ENCODE assay signal across 8 mouse cellular contexts in genomic region chr2:29124936-29125701, GRCm38 (mm10). TPM values are rescaled to one million over a fixed set of nuclear protein-coding genes. Genes with fewer than 3 reads are reported as not detected.
DNase-seq lines count a peak whose midpoint lies in the region; ATAC-seq lines count a peak whose summit lies in the region.

No protein-coding gene starts in this region.

- H3K4me1 ChIP-seq in brown adipose tissue, adult 24 weeks (ENCODE audit: control insufficient read depth, insufficient read depth, insufficient read length, low read length) = no peaks in the 10 kb centered on the region
- H3K4me1 ChIP-seq in heart, embryonic 13.5 days = peaks cover 20% of the 10 kb centered on the region
- H3K4me1 ChIP-seq in liver, embryonic 12.5 days = peaks cover 21% of the 10 kb centered on the region
- H3K4me1 ChIP-seq in stomach, embryonic 15.5 days = peaks cover 11% of the 10 kb centered on the region

- peak overlapping the region; percentile 84 for H3K27ac ChIP-seq in brown adipose tissue, adult 24 weeks (replicated peaks; ENCODE audit: low read depth, low read length)
- H3K27ac ChIP-seq in heart, embryonic 13.5 days (replicated peaks) = peak overlapping the region; percentile 96
- H3K27ac ChIP-seq in liver, embryonic 12.5 days = peak overlapping the region; percentile 94
- peak overlapping the region; percentile 96 for H3K27ac ChIP-seq in stomach, embryonic 15.5 days

- peaks cover 36% of the 10 kb centered on the region for H3K36me3 ChIP-seq in heart, embryonic 13.5 days
- peaks cover 36% of the 10 kb centered on the region for H3K36me3 ChIP-seq in liver, embryonic 12.5 days
- H3K36me3 ChIP-seq in stomach, embryonic 15.5 days = peaks cover 6% of the 10 kb centered on the region; the same call in 1 of the 2 replicates

- no peaks in the 10 kb centered on the region for H3K9me3 ChIP-seq in heart, embryonic 13.5 days
- no peaks in the 10 kb centered on the region for H3K9me3 ChIP-seq in liver, embryonic 12.5 days (replicated peaks)
- no peaks in the 10 kb centered on the region for H3K9me3 ChIP-seq in stomach, embryonic 15.5 days

- DNase-seq in CD4-positive, CD25-positive, alpha-beta regulatory T cell, adult 2 months (ENCODE audit: low read depth, low spot score) = peak; percentile 100
- DNase-seq in fat pad, adult 2 months (ENCODE audit: extremely low read depth, low read depth, low spot score) = peak; percentile 88
- DNase-seq in kidney, postnatal 10 days = peak; percentile 100
- DNase-seq in natural killer cell, adult 2 months (ENCODE audit: low spot score in 2 of 2) = peak; percentile 100

- peak; percentile 96 for ATAC-seq in heart, embryonic 13.5 days (ENCODE audit: extremely low read depth, insufficient number of reproducible peaks, low FRiP score, low TSS enrichment)
- peak; percentile 98 for ATAC-seq in liver, embryonic 12.5 days
- peak; percentile 99 for ATAC-seq in stomach, embryonic 15.5 days (ENCODE audit: insufficient read depth, low FRiP score, low read depth)

- H3K27me3 ChIP-seq in heart, embryonic 13.5 days (replicated peaks) = no peaks in the 10 kb centered on the region
- no peaks in the 10 kb centered on the region for H3K27me3 ChIP-seq in liver, embryonic 12.5 days (replicated peaks)
- no peaks in the 10 kb centered on the region for H3K27me3 ChIP-seq in stomach, embryonic 15.5 days (replicated peaks)

- WGBS in heart, embryonic 13.5 days = under 1% methylated on average over 73 of the region's 81 CpGs
- WGBS in liver, embryonic 12.5 days (ENCODE audit: insufficient replicate concordance) = under 1% methylated on average over 80 of the region's 81 CpGs
- WGBS in stomach, embryonic 15.5 days = under 1% methylated on average over 78 of the region's 81 CpGs

- H3K4me2 ChIP-seq in heart, embryonic 13.5 days = peak overlapping the region; percentile 77
- peak overlapping the region; percentile 84 for H3K4me2 ChIP-seq in liver, embryonic 12.5 days
- H3K4me2 ChIP-seq in stomach, embryonic 15.5 days = peak overlapping the region; percentile 83

- peak overlapping the region; percentile 96 for H3K4me3 ChIP-seq in brown adipose tissue, adult 24 weeks (ENCODE audit: insufficient read depth, low read depth, low read length)
- H3K4me3 ChIP-seq in heart, embryonic 13.5 days = peak overlapping the region; percentile 74
- peak overlapping the region; percentile 85 for H3K4me3 ChIP-seq in liver, embryonic 12.5 days
- peak overlapping the region; percentile 86 for H3K4me3 ChIP-seq in stomach, embryonic 15.5 days (replicated peaks)

- peak overlapping the region; percentile 86 for H3K9ac ChIP-seq in heart, embryonic 13.5 days
- H3K9ac ChIP-seq in liver, embryonic 12.5 days = peak overlapping the region; percentile 81
- H3K9ac ChIP-seq in stomach, embryonic 15.5 days = peak overlapping the region; percentile 85

RNA-seq across cellular contexts. Expression of gene Setx, which starts 1.1 kb away (rescaled TPM):
- polyA plus RNA-seq in brown adipose tissue, adult 24 weeks (2012; ENCODE audit: insufficient read depth, insufficient read length, missing spikeins) = 7.6 and 15.6 TPM in 2 replicates
- 5.7 and 7.4 TPM in 2 replicates for polyA plus RNA-seq in heart, embryonic 13.5 days (2015; fragmentation: Nextera tagmentation; extraction: Ambion mirVana)
- 5.7 and 7.8 TPM in 2 replicates for polyA plus RNA-seq in liver, embryonic 12.5 days (2016; fragmentation: Nextera tagmentation; extraction: Ambion mirVana)
- 8.7 and 9.9 TPM in 2 replicates for polyA plus RNA-seq in stomach, embryonic 15.5 days (2015; fragmentation: Nextera tagmentation; extraction: Ambion mirVana)

Comparison
In these comparisons a context has a peak if more than half of its experiments do, and no peak if none do; other contexts are left out.
1. Peak in every context shown above with its lines: DNase-seq, ATAC-seq, H3K4me3 ChIP-seq and H3K27ac ChIP-seq.